Mouse (Mus musculus) CH12.LX (cell line): ENCODE data around the gene Mrgprh. TPM values are rescaled to one million over a fixed set of nuclear protein-coding genes. Genes with fewer than 3 reads are reported as not detected.

Source experiments
- DNase-seq: peaks from one replicate; pipeline ENCODE4 v3.0.0-alpha.2; 2013; ENCODE audit errors: extremely low read depth
- H3K27ac ChIP-seq: 2 replicates; pipeline ENCODE4 v1.5.1; 2012; ENCODE audit warnings: low read depth, mild to moderate bottlenecking, control low read depth, moderate library complexity; ENCODE audit not compliant: insufficient read depth
- H3K27me3 ChIP-seq: replicated peaks from 2 replicates; pipeline ENCODE3; 2012; ENCODE audit warnings: inconsistent platforms
- H3K36me3 ChIP-seq, 2 experiments: replicated peaks in 1 of 2; 2 replicates each; pipeline versions ENCODE3 to v1.6.1; 2012; ENCODE audit warnings: inconsistent platforms in 1 of 2, low read length in 1 of 2, mild to moderate bottlenecking in 1 of 2, mixed read lengths in 1 of 2, moderate library complexity in 1 of 2; ENCODE audit not compliant: control insufficient read depth in 1 of 2, insufficient read depth in 1 of 2
- H3K4me1 ChIP-seq, 2 experiments: 2 replicates each; pipeline ENCODE4 v1.6.1; 2012; ENCODE audit warnings: inconsistent platforms in 1 of 2, moderate library complexity in 1 of 2; ENCODE audit not compliant: insufficient read depth in 2 of 2, control insufficient read depth in 1 of 2
- H3K4me2 ChIP-seq: 2 replicates; pipeline ENCODE4 v1.6.1; 2012; ENCODE audit warnings: low read depth, mild to moderate bottlenecking, control low read depth; ENCODE audit not compliant: poor library complexity, insufficient read depth, severe bottlenecking
- H3K4me3 ChIP-seq, 3 experiments: fragments of 150-350 bp in 1 of 3; sonication (generic) in 1 of 3; replicated peaks in 1 of 3; 2 replicates each; pipeline versions ENCODE3 to v1.5.1; 2011 to 2012; ENCODE audit warnings: low read depth in 2 of 3, low read length in 2 of 3, mild to moderate bottlenecking in 2 of 3, moderate library complexity in 2 of 3, control low read depth in 1 of 3, improper control_type of control experiment in 1 of 3, inconsistent platforms in 1 of 3, mixed read lengths in 1 of 3; ENCODE audit not compliant: poor library complexity in 1 of 3
- H3K79me2 ChIP-seq: replicated peaks from 2 replicates; pipeline ENCODE4 v1.6.1; 2012; ENCODE audit warnings: mild to moderate bottlenecking, moderate library complexity; ENCODE audit not compliant: control insufficient read depth, poor library complexity, insufficient read depth, severe bottlenecking; ENCODE audit errors: extremely low read depth
- H3K9ac ChIP-seq: 2 replicates; pipeline ENCODE4 v1.6.1; 2012; ENCODE audit warnings: low read depth, mild to moderate bottlenecking, control low read depth, moderate library complexity; ENCODE audit not compliant: insufficient read depth
- H3K9me3 ChIP-seq: replicated peaks from 2 replicates; pipeline ENCODE3; 2012; ENCODE audit warnings: low read length, inconsistent platforms, mixed read lengths
- CHD2 ChIP-seq: IDR thresholded peaks from 2 replicates; pipeline ENCODE4 v1.6.1; 2011; ENCODE audit warnings: low read length, improper control_type of control experiment
- CTCF ChIP-seq, 2 experiments: IDR thresholded peaks in 1 of 2; conservative IDR thresholded peaks in 1 of 2; 2 replicates each; pipeline ENCODE4 v1.5.1; 2011 to 2012; ENCODE audit warnings: low read depth in 2 of 2, low read length in 2 of 2, improper control_type of control experiment in 1 of 2, inconsistent platforms in 1 of 2, mild to moderate bottlenecking in 1 of 2, moderate library complexity in 1 of 2
- ETS1 ChIP-seq: conservative IDR thresholded peaks from 2 replicates; pipeline ENCODE4 v1.6.1; 2012; ENCODE audit warnings: low read depth, mild to moderate bottlenecking, inconsistent platforms, low read length, improper control_type of control experiment, moderate library complexity
- GABPA ChIP-seq: IDR thresholded peaks from 2 replicates; pipeline ENCODE4 v1.6.1; 2012; ENCODE audit warnings: low read depth, low read length, improper control_type of control experiment, inconsistent platforms; ENCODE audit not compliant: insufficient replicate concordance
- JUN ChIP-seq: IDR thresholded peaks from 2 replicates; pipeline ENCODE4 v1.6.1; 2011; ENCODE audit warnings: low read depth, mild to moderate bottlenecking, low read length, improper control_type of control experiment, moderate library complexity; ENCODE audit not compliant: insufficient read depth
- JUND ChIP-seq: conservative IDR thresholded peaks from 2 replicates; pipeline ENCODE4 v1.6.1; 2011; ENCODE audit warnings: low read depth, low read length, improper control_type of control experiment
- MAFK ChIP-seq: IDR thresholded peaks from 2 replicates; pipeline ENCODE4 v1.6.1; 2011; ENCODE audit warnings: low read length, improper control_type of control experiment; ENCODE audit not compliant: insufficient replicate concordance
- MAZ ChIP-seq: IDR thresholded peaks from 2 replicates; pipeline ENCODE4 v1.6.1; 2012; ENCODE audit warnings: low read depth, mild to moderate bottlenecking, inconsistent platforms, low read length, improper control_type of control experiment, moderate library complexity
- MXI1 ChIP-seq: IDR thresholded peaks from 2 replicates; pipeline ENCODE4 v1.6.1; 2011; ENCODE audit warnings: mild to moderate bottlenecking, low read depth, low read length, improper control_type of control experiment
- MYC ChIP-seq: IDR thresholded peaks from 2 replicates; pipeline ENCODE4 v1.6.1; 2011; ENCODE audit warnings: low read depth, mild to moderate bottlenecking, improper control_type of control experiment, low read length
- NELFE ChIP-seq: IDR thresholded peaks from 2 replicates; pipeline ENCODE4 v1.6.1; 2011; ENCODE audit warnings: low read depth, low read length, improper control_type of control experiment
- POLR2A ChIP-seq: IDR thresholded peaks from 2 replicates; pipeline ENCODE4 v1.6.1; 2011; ENCODE audit warnings: low read depth, mild to moderate bottlenecking, improper control_type of control experiment, low read length
- POLR2AphosphoS2 ChIP-seq: IDR thresholded peaks from 2 replicates; pipeline ENCODE4 v1.6.1; 2011; ENCODE audit warnings: low read depth, low read length, improper control_type of control experiment
- RAD21 ChIP-seq: IDR thresholded peaks from 2 replicates; pipeline ENCODE4 v1.6.1; 2011; ENCODE audit warnings: low read depth, mild to moderate bottlenecking, low read length, improper control_type of control experiment, moderate library complexity
- RCOR1 ChIP-seq: conservative IDR thresholded peaks from 2 replicates; pipeline ENCODE4 v1.6.1; 2012; ENCODE audit warnings: low read depth, mild to moderate bottlenecking, inconsistent platforms, low read length, improper control_type of control experiment
- SIN3A ChIP-seq: IDR thresholded peaks from 2 replicates; pipeline ENCODE4 v1.6.1; 2012; ENCODE audit warnings: low read length, improper control_type of control experiment, inconsistent platforms
- SMC3 ChIP-seq: IDR thresholded peaks from 2 replicates; pipeline ENCODE4 v1.6.1; 2011; ENCODE audit warnings: low read depth, low read length, improper control_type of control experiment
- TBP ChIP-seq: conservative IDR thresholded peaks from 2 replicates; pipeline ENCODE4 v1.6.1; 2011; ENCODE audit warnings: low read depth, low read length, improper control_type of control experiment
- TCF12 ChIP-seq: IDR thresholded peaks from 2 replicates; pipeline ENCODE4 v1.6.1; 2014; ENCODE audit warnings: low read depth, mild to moderate bottlenecking, inconsistent platforms, low read length, improper control_type of control experiment
- USF1 ChIP-seq: IDR thresholded peaks from 2 replicates; pipeline ENCODE4 v1.6.1; 2014; ENCODE audit warnings: low read depth, mild to moderate bottlenecking, inconsistent platforms, low read length, improper control_type of control experiment
- ZKSCAN1 ChIP-seq: IDR thresholded peaks from 2 replicates; pipeline ENCODE4 v1.6.1; 2012; ENCODE audit warnings: low read depth, inconsistent platforms, low read length, improper control_type of control experiment, borderline replicate concordance
- ZMIZ1 ChIP-seq: IDR thresholded peaks from 2 replicates; pipeline ENCODE4 v1.6.1; 2012; ENCODE audit warnings: low read depth, mild to moderate bottlenecking, inconsistent platforms, low read length, improper control_type of control experiment
- dilution Hi-C: fragments of 300-500 bp; cut with MboI; formaldehyde crosslinking; loops from 2 replicates; pipeline ENCODE4 v1.14.3; 2020; ENCODE audit warnings: low sequenced_read_pairs; ENCODE audit not compliant: extremely low pct_unique_long_range_greater_than_20kb, extremely low pct_ligation_motif_present
- in situ Hi-C: fragments of 300-500 bp; cut with MboI; formaldehyde crosslinking; loops from 3 replicates; pipeline ENCODE4 v1.14.3; 2019; ENCODE audit warnings: low sequenced_read_pairs, low pct_ligation_motif_present, low pct_unique_long_range_greater_than_20kb, mixed read lengths
- polyA plus RNA-seq: library from polyadenylated mRNA; unstranded; fragments of >175 nt; gene quantifications from 2 replicates; pipeline ENCODE4 v1.2.1, GENCODE M21; 2012; ENCODE audit warnings: low read depth; ENCODE audit not compliant: insufficient read length
- total RNA-seq, 2 experiments: library from RNA; depleted of rRNA; stranded (reverse); fragments of 300-350 nt in 1 of 2; fragments of >200 nt in 1 of 2; gene quantifications; 2 replicates each; pipeline ENCODE4 v1.2.3; 2012 to 2014

The Mrgprh gene
- total and polyA plus RNA-seq, 3 experiments: not detected

DNA sequence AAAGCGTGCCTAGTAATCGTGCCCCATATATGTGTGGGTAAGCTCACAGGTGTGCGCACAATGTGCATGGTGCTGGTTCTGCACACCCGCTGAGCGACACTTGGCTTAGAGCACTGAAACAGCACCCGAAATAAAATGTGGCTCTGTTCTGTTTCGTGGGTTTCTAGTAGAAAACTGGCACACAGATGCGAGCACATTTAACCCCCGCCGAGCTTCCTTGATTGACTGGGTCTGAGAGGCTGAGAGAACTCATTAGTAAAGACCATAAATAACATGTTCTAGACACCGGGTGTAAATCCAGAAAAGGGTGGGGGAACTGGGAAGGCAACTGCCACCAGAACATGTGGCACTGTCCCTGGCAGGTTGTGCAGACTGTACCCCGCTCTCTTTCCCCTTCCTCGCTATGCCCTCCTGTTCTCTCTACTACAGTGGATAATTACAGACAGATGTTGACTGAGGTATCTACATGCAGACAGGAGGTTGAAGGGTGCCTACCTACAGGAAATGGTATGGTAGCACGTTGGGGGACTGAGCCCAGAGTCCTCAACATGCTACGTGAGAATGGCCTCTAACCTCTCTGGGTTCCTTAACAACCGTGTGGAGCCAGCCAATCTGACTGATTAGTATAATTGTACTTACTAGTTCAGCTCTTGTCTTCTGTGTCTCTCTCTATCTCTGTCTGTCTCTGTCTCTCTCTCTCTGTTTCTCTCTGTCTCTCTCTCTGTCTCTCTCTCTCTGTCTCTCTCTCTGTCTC, 3.4 kb upstream of the Mrgprh start:
- peaks cover 5% of the 10 kb centered on the region for H3K27me3 ChIP-seq
- H3K4me3 ChIP-seq: no peak overlapping the region
- TF ChIP-seq POLR2AphosphoS2: no peak
- no peak for TF ChIP-seq CHD2
- TF ChIP-seq SMC3: no peak
- TF ChIP-seq TCF12: no peak
- no peak for TF ChIP-seq MAFK
- no peak for TF ChIP-seq ZMIZ1
- TF ChIP-seq JUND: no peak
- TF ChIP-seq JUN: no peak
- TF ChIP-seq ZKSCAN1: no peak
- TF ChIP-seq SIN3A: no peak
- TF ChIP-seq POLR2A: no peak
- no peak for TF ChIP-seq TBP
- no peak for TF ChIP-seq ETS1
- no peak for TF ChIP-seq RCOR1
- in situ Hi-C loops (no loop called here), dilution Hi-C loops (no loop called here)
- H3K36me3 ChIP-seq: no peaks in the 10 kb centered on the region
- no peak overlapping the region for H3K27ac ChIP-seq
- DNase-seq: no peak
- peak overlapping the region; percentile 82 for H3K4me2 ChIP-seq
- no peak overlapping the region for H3K9ac ChIP-seq
- H3K79me2 ChIP-seq: no peaks in the 10 kb centered on the region
- no peaks in the 10 kb centered on the region for H3K9me3 ChIP-seq
- peaks cover 0 to 2% of the 10 kb centered on the region in 2 experiments; a peak in 2 of 4 replicates for H3K4me1 ChIP-seq

DNA sequence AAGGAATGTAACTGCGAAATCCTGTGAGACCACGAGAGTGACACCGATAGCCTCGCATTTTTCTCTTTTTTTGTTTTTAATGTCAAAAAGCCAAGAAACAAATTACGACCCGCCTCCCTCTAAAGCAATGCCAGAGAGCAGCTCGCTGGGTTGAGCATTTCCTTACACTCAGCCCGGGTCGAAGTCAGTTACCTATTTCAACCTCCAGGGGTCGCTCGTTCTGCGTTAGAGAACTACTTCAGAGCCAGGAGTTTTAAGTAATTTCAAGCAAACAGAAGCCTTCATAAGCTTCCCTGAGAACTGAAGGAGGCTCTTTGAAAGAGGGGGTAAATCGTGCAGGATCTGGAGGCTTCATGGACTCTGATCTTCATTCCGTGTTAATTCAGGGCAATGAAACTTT, 4.3 kb downstream of the Mrgprh start:
- Histone ChIP-seq H3K27me3 (peaks cover 2% of the 10 kb centered on the region), H3K9ac (peak overlapping the region; percentile 13; the same call in 1 of the 2 replicates), H3K4me1 (peaks cover 0 to 3% of the 10 kb centered on the region in 2 experiments; a peak in 1 of 4 replicates), H3K4me2 (peak overlapping the region; percentile 82), H3K9me3 (no peaks in the 10 kb centered on the region), H3K36me3 (no peaks in the 10 kb centered on the region), H3K4me3 (no peak overlapping the region), H3K79me2 (no peaks in the 10 kb centered on the region), H3K27ac (no peak overlapping the region)
- in situ Hi-C loops: loop anchor here (5.0 to 10.0 kb wide), 2 partner anchors 37 to 125 kb away; partner anchors contain the start of genes Mrpl18, Sod2 and Tcp1
- peak; percentile 84 for DNase-seq
- no peak for TF ChIP-seq GABPA
- TF ChIP-seq SIN3A: no peak
- TF ChIP-seq CTCF (conservative IDR thresholded peaks at IDR 0.05 in 1 of 2, IDR thresholded peaks at IDR 0.05 in 1 of 2; ENCODE audit: low read depth in 2 of 2, low read length in 2 of 2): peak; percentile 80 to 88
- TF ChIP-seq RAD21: peak; percentile 86
- no peak for TF ChIP-seq JUND
- TF ChIP-seq MAZ: no peak
- no peak for TF ChIP-seq MYC
- TF ChIP-seq USF1: no peak
- TF ChIP-seq JUN: no peak
- TF ChIP-seq MXI1: no peak
- no peak for TF ChIP-seq ZKSCAN1
- no peak for TF ChIP-seq POLR2A
- peak; percentile 66 for TF ChIP-seq SMC3
- TF ChIP-seq RCOR1: no peak
- no peak for TF ChIP-seq TBP
- TF ChIP-seq NELFE: no peak
- no peak for TF ChIP-seq MAFK
- dilution Hi-C loops: no loop called here
